Mouse (Mus musculus): ENCODE results near the gene Olfr187. TPM values are rescaled to one million over a fixed set of nuclear protein-coding genes. Genes with fewer than 3 reads are reported as not detected.
"Not testable (repeated sequence)": the region's sequence is repeated elsewhere in the genome, so short reads cannot be mapped to it uniquely, and the experiment has no call there.

Gene Olfr187
- total RNA-seq (2022), result not detected

- no peak for DNase-seq (ENCODE audit: low spot score in 2 of 2)
Measured at GRCm38 (mm10) chr16:59039710-59040109, at the start of gene Olfr187. TSS of gene Olfr187 (minus strand) at chr16:59039767.

- not testable (repeated sequence) for DNase-seq (ENCODE audit: low spot score in 2 of 2)
Measured at GRCm38 (mm10) chr16:59081113-59081512, 41.5 kb upstream of the Olfr187 start.

- DNase-seq (ENCODE audit: low spot score in 2 of 2), result no peak
Measured at GRCm38 (mm10) chr16:59077905-59078304, 38.3 kb upstream of the Olfr187 start, which contains the start of gene Olfr190. TSS of gene Olfr190 (minus strand) at chr16:59078005.

GRCm38 (mm10) chr16:59073520-59073919, 34.0 kb upstream of the Olfr187 start:
- no peak for DNase-seq (ENCODE audit: low spot score in 2 of 2)

GRCm38 (mm10) chr16:59071755-59072154, 32.2 kb upstream of the Olfr187 start:
- no peak for DNase-seq (ENCODE audit: low spot score in 2 of 2)

GRCm38 (mm10) chr16:59062411-59062810, 22.8 kb upstream of the Olfr187 start:
- not testable (repeated sequence) for DNase-seq (ENCODE audit: low spot score in 2 of 2)

- not testable (repeated sequence) for DNase-seq (ENCODE audit: low spot score in 2 of 2)
Measured at GRCm38 (mm10) chr16:59049286-59049685, 9.7 kb upstream of the Olfr187 start.

- no peak for DNase-seq (ENCODE audit: low spot score in 2 of 2)
Measured at GRCm38 (mm10) chr16:59048860-59049259, 9.3 kb upstream of the Olfr187 start.

GRCm38 (mm10) chr16:59047579-59047978, 8.0 kb upstream of the Olfr187 start:
- DNase-seq (ENCODE audit: low spot score in 2 of 2), result no peak

GRCm38 (mm10) chr16:59045835-59046234, 6.3 kb upstream of the Olfr187 start:
- DNase-seq (ENCODE audit: low spot score in 2 of 2), result no peak

GRCm38 (mm10) chr16:59030191-59030590, 9.4 kb downstream of the Olfr187 start, which contains the start of gene Olfr186:
TSS of gene Olfr186 (minus strand) at chr16:59030291.
- no peak for DNase-seq (ENCODE audit: low spot score in 2 of 2)

- DNase-seq (ENCODE audit: low spot score in 2 of 2), result no peak
Measured at GRCm38 (mm10) chr16:59013357-59014018, 26.1 kb downstream of the Olfr187 start.

- no peak for DNase-seq (ENCODE audit: low spot score in 2 of 2)
Measured at GRCm38 (mm10) chr16:59007146-59007545, 32.4 kb downstream of the Olfr187 start.

GRCm38 (mm10) chr16:58995057-58995456, 44.5 kb downstream of the Olfr187 start, which contains the start of gene Olfr183:
TSS of gene Olfr183 (plus strand) at chr16:58995357.
- DNase-seq (ENCODE audit: low spot score in 2 of 2), result no peak

Other genes starting within 250 kb of the Olfr187 start
- not detected for gene Olfr173, start 239.5 kb downstream of the Olfr187 start, total RNA-seq (2022)
- not detected for gene Olfr175-ps1, start 213.0 kb downstream of the Olfr187 start, total RNA-seq (2022)
- not detected for gene Olfr177, start 165.0 kb downstream of the Olfr187 start, total RNA-seq (2022)
- not detected for gene Olfr178, start 147.7 kb downstream of the Olfr187 start, total RNA-seq (2022)
- not detected for gene Olfr181, start 111.0 kb downstream of the Olfr187 start, total RNA-seq (2022)
- gene Olfr180, start 110.4 kb downstream of the Olfr187 start, total RNA-seq (2022), result not detected
- not detected for gene Olfr183, start 44.4 kb downstream of the Olfr187 start, total RNA-seq (2022)
- gene Olfr186, start 9.5 kb downstream of the Olfr187 start, total RNA-seq (2022), result not detected
- gene Olfr190, start 38.2 kb upstream of the Olfr187 start, total RNA-seq (2022), result not detected
- gene Olfr191, start 50.1 kb upstream of the Olfr187 start, total RNA-seq (2022), result not detected
- not detected for gene Olfr193, start 72.1 kb upstream of the Olfr187 start, total RNA-seq (2022)
- not detected for gene Olfr194, start 81.3 kb upstream of the Olfr187 start, total RNA-seq (2022)
- not detected for gene Olfr195, start 107.3 kb upstream of the Olfr187 start, total RNA-seq (2022)
- not detected for gene Olfr196, start 130.7 kb upstream of the Olfr187 start, total RNA-seq (2022)
- gene Olfr198, start 163.8 kb upstream of the Olfr187 start, total RNA-seq (2022), result not detected
- gene Olfr199, start 180.0 kb upstream of the Olfr187 start, total RNA-seq (2022), result not detected
- gene Olfr201, start 232.9 kb upstream of the Olfr187 start, total RNA-seq (2022), result not detected
- gene Olfr202, start 247.0 kb upstream of the Olfr187 start, total RNA-seq (2022), result not detected

Measured in left cerebral cortex, adult 8-10 months (tissue).